Mouse (Mus musculus) bone marrow, adult 2 months (tissue): ENCODE measurements around the gene Heg1.

Experiments
- CTCF ChIP-seq: fragments of 200-500 bp; IDR thresholded peaks from 2 replicates; pipeline ENCODE4 v1.5.1; 2011; ENCODE audit warnings: low read length, control low read depth; ENCODE audit not compliant: control insufficient read depth, insufficient read depth
- POLR2A ChIP-seq: fragments of 200-500 bp; IDR thresholded peaks from 2 replicates; pipeline ENCODE4 v1.6.1; 2011; ENCODE audit warnings: low read depth, mild to moderate bottlenecking, control low read depth, low read length, borderline replicate concordance; ENCODE audit not compliant: control insufficient read depth

- TF ChIP-seq CTCF (no peak), POLR2A (no peak)
These were observed 1.9 kb downstream of the Heg1 start for GRCm38 (mm10) chr16:33686056-33686455.
